Comparison of ENCODE assay signal across 8 mouse cellular contexts in genomic region chr11:82387711-82388341, GRCm38 (mm10). TPM values are rescaled to one million over a fixed set of nuclear protein-coding genes. Genes with fewer than 3 reads are reported as not detected.
A peak's percentile ranks its signal among the peaks of the same experiment; 100 is the strongest.
DNase-seq lines count a peak whose midpoint lies in the region; ATAC-seq and TF ChIP-seq lines count a peak whose summit lies in the region.

No protein-coding gene starts in this region.

- H3K4me3 ChIP-seq in heart, embryonic 15.5 days = peak overlapping the region; percentile 56
- H3K4me3 ChIP-seq in G1E (ENCODE audit: low read depth, low read length) = peak overlapping the region; percentile 23; the same call in 1 of the 2 replicates
- peak overlapping the region; percentile 89 for H3K4me3 ChIP-seq in hindbrain, embryonic 15.5 days
- peak overlapping the region; percentile 70 for H3K4me3 ChIP-seq in midbrain, embryonic 13.5 days (replicated peaks)

- DNase-seq in heart, adult 18-20 months = no peak
- no peak for DNase-seq in G1E (ENCODE audit: low spot score)
- peak; percentile 61 for DNase-seq in embryo, embryonic 10.5 days (ENCODE audit: low spot score)
- DNase-seq in urinary bladder, adult 2 months (ENCODE audit: low spot score) = no peak

- H3K27ac ChIP-seq in heart, embryonic 15.5 days = no peak overlapping the region
- peak overlapping the region; percentile 73 for H3K27ac ChIP-seq in hindbrain, embryonic 15.5 days (replicated peaks)
- H3K27ac ChIP-seq in midbrain, embryonic 13.5 days = peak overlapping the region; percentile 58

- peaks cover 98% of the 10 kb centered on the region for H3K27me3 ChIP-seq in heart, embryonic 15.5 days
- H3K27me3 ChIP-seq in G1E (ENCODE audit: insufficient read depth, low read length) = no peaks in the 10 kb centered on the region; the same call in 1 of the 2 replicates
- peaks cover 31% of the 10 kb centered on the region for H3K27me3 ChIP-seq in hindbrain, embryonic 15.5 days
- peaks cover 73% of the 10 kb centered on the region for H3K27me3 ChIP-seq in midbrain, embryonic 13.5 days

- H3K9me3 ChIP-seq in heart, embryonic 15.5 days (replicated peaks) = no peaks in the 10 kb centered on the region
- peaks cover 94% of the 10 kb centered on the region for H3K9me3 ChIP-seq in G1E (replicated peaks)
- H3K9me3 ChIP-seq in hindbrain, embryonic 15.5 days = no peaks in the 10 kb centered on the region
- H3K9me3 ChIP-seq in midbrain, embryonic 13.5 days = no peaks in the 10 kb centered on the region

- H3K4me1 ChIP-seq in heart, embryonic 15.5 days (replicated peaks) = peaks cover 33% of the 10 kb centered on the region
- no peaks in the 10 kb centered on the region for H3K4me1 ChIP-seq in G1E (ENCODE audit: insufficient read depth, low read depth, low read length)
- peaks cover 58% of the 10 kb centered on the region for H3K4me1 ChIP-seq in hindbrain, embryonic 15.5 days (replicated peaks)
- H3K4me1 ChIP-seq in midbrain, embryonic 13.5 days (replicated peaks) = peaks cover 40% of the 10 kb centered on the region

- H3K9ac ChIP-seq in heart, embryonic 15.5 days = 0 out of 2 replicates have a peak overlapping the region, but pooled peaks have one; percentile 17
- H3K9ac ChIP-seq in hindbrain, embryonic 15.5 days = peak overlapping the region; percentile 74
- H3K9ac ChIP-seq in midbrain, embryonic 13.5 days (replicated peaks) = peak overlapping the region; percentile 76

- TF ChIP-seq CTCF in G1E (IDR thresholded peaks at IDR 0.05; ENCODE audit: low read depth, low read length) = no peak

- under 1% methylated on average over 47 of the region's 47 CpGs for WGBS in heart, embryonic 15.5 days
- under 1% methylated on average over 47 of the region's 47 CpGs for WGBS in hindbrain, embryonic 15.5 days
- under 1% methylated on average over 47 of the region's 47 CpGs for whole genome bisulfite sequencing in midbrain, embryonic 13.5 days

- ATAC-seq in heart, embryonic 15.5 days (replicated peaks; ENCODE audit: insufficient number of reproducible peaks, insufficient read depth, low FRiP score, low read depth) = no peak
- no peak for ATAC-seq in G1E (ENCODE audit: extremely low read depth, insufficient number of reproducible peaks, low FRiP score, poor library complexity, severe bottlenecking)
- ATAC-seq in hindbrain, embryonic 15.5 days (ENCODE audit: low FRiP score, low read depth) = peak; percentile 2; the same call in 1 of the 2 replicates
- ATAC-seq in midbrain, embryonic 13.5 days = peak; percentile 9
- no peak for ATAC-seq in megakaryocyte progenitor cell, adult 5-6 weeks (replicated peaks; ENCODE audit: poor library complexity)

- H3K36me3 ChIP-seq in heart, embryonic 15.5 days = no peaks in the 10 kb centered on the region
- no peaks in the 10 kb centered on the region for H3K36me3 ChIP-seq in G1E (replicated peaks)
- H3K36me3 ChIP-seq in hindbrain, embryonic 15.5 days = no peaks in the 10 kb centered on the region
- no peaks in the 10 kb centered on the region for H3K36me3 ChIP-seq in midbrain, embryonic 13.5 days

- peak overlapping the region; percentile 92 for H3K4me2 ChIP-seq in heart, embryonic 15.5 days
- H3K4me2 ChIP-seq in hindbrain, embryonic 15.5 days = peak overlapping the region; percentile 96
- H3K4me2 ChIP-seq in midbrain, embryonic 13.5 days (replicated peaks) = peak overlapping the region; percentile 98

RNA-seq across cellular contexts. Expression of gene Tmem132e, which starts 0.9 kb away (rescaled TPM):
- polyA plus RNA-seq in heart, embryonic 15.5 days (2015; fragmentation: Nextera tagmentation; extraction: Ambion mirVana) = 0.06 and 0.22 TPM in 2 replicates
- total RNA-seq in heart, adult 18-20 months (2021) = under 1 TPM; 0.20 to 0.31 TPM
- total RNA-seq in G1E (2014; fragmentation: Nextera tagmentation) (not detected in 2 replicates), G1E (2017) (0.06 TPM in 1 of 2 replicates, not detected in the other)
- polyA plus RNA-seq in G1E (2012) = not detected in 2 replicates
- 4.2 and 4.3 TPM in 2 replicates for polyA plus RNA-seq in hindbrain, embryonic 15.5 days (2015; fragmentation: Nextera tagmentation; extraction: Ambion mirVana)
- 1.2 and 1.4 TPM in 2 replicates for polyA plus RNA-seq in midbrain, embryonic 13.5 days (2015; fragmentation: Nextera tagmentation; extraction: Ambion mirVana)
- total RNA-seq in megakaryocyte progenitor cell, adult 5-6 weeks (2015) = not detected in 2 replicates
- not detected in 2 replicates for total RNA-seq in megakaryocyte progenitor cell, adult 5-6 weeks (2017)
- polyA plus RNA-seq in urinary bladder, adult 2 months (2012; rRNA removed) = 1.8 TPM in 2 replicates

Comparison
In these comparisons a context has a peak if more than half of its experiments do, and no peak if none do; other contexts are left out.
1. ATAC-seq: peak in hindbrain, embryonic 15.5 days (single experiment) and midbrain, embryonic 13.5 days (single experiment); none in heart, embryonic 15.5 days (single experiment), G1E (single experiment) and megakaryocyte progenitor cell, adult 5-6 weeks (single experiment).
2. H3K4me3 ChIP-seq: peak in every context shown above with its lines; median percentile 89 in hindbrain, embryonic 15.5 days; 70 in midbrain, embryonic 13.5 days; 56 in heart, embryonic 15.5 days; 23 in G1E.
3. H3K9ac ChIP-seq: peak in every context shown above with its lines; median percentile 76 in midbrain, embryonic 13.5 days; 74 in hindbrain, embryonic 15.5 days; 17 in heart, embryonic 15.5 days.
4. Peak in every context shown above with its lines, with median percentiles within 50 percentile points of each other: H3K4me2 ChIP-seq.